Comparison of ENCODE assay signal across 20 mouse cellular contexts in genomic region chr1:179462376-179462775, GRCm38 (mm10).
"Had no signal": no experiment of that assay in that cellular context is flagged by ENCODE, and none has a peak within 500 bp of the region (broad histone marks: within the 10 kb centered on the region; RNA-seq: fewer than 3 reads in every experiment).

No protein-coding gene starts in this region.

- H3K27me3 ChIP-seq: lung, embryonic 15.5 days; megakaryocyte, embryonic 14.5 days; midbrain, embryonic 13.5 days; midbrain, embryonic 15.5 days; neural tube, embryonic 12.5 days; stomach, embryonic 15.5 days had no signal

- H3K36me3 ChIP-seq: lung, embryonic 15.5 days; midbrain, embryonic 13.5 days; midbrain, embryonic 15.5 days; neural tube, embryonic 12.5 days; stomach, embryonic 15.5 days had no signal

- H3K9ac ChIP-seq: liver, postnatal 0 days; lung, embryonic 15.5 days; midbrain, embryonic 13.5 days; midbrain, embryonic 15.5 days; neural tube, embryonic 12.5 days; stomach, embryonic 15.5 days had no signal

- DNase-seq: liver, postnatal 0 days; lung, adult 2 months; lung, postnatal 14 days; lung, postnatal 36 days; right cerebral cortex, postnatal 14 days; right cerebral cortex, postnatal 4 days; spleen, adult 18-20 months; thymus, adult 2 months; thymus, postnatal 25 days; thymus, postnatal 4 days had no signal

- H3K9me3 ChIP-seq: lung, embryonic 15.5 days; midbrain, embryonic 13.5 days; midbrain, embryonic 15.5 days; neural tube, embryonic 12.5 days; stomach, embryonic 15.5 days had no signal

- H3K4me3 ChIP-seq: lung, embryonic 15.5 days; megakaryocyte, embryonic 14.5 days; midbrain, embryonic 13.5 days; midbrain, embryonic 15.5 days; neural tube, embryonic 12.5 days; stomach, embryonic 15.5 days had no signal

- H3K4me1 ChIP-seq: megakaryocyte, embryonic 14.5 days; midbrain, embryonic 13.5 days; midbrain, embryonic 15.5 days had no signal

- ATAC-seq: liver, postnatal 0 days; lung, postnatal 0 days; midbrain, embryonic 13.5 days; midbrain, embryonic 15.5 days had no signal

- H3K4me2 ChIP-seq: lung, embryonic 15.5 days; midbrain, embryonic 11.5 days; midbrain, embryonic 13.5 days; midbrain, embryonic 15.5 days; neural tube, embryonic 12.5 days; stomach, embryonic 15.5 days had no signal

- H3K27ac ChIP-seq: lung, embryonic 15.5 days; macrophage; midbrain, embryonic 13.5 days; midbrain, embryonic 15.5 days; neural tube, embryonic 12.5 days; stomach, embryonic 15.5 days; stomach, postnatal 0 days had no signal
